Mouse (Mus musculus) ovary, postnatal 14 days (tissue): ENCODE results near the gene Cnot6l.

ENCODE experiments used
- DNase-seq: peaks from one replicate; pipeline ENCODE4 v3.0.0; 2022; ENCODE audit warnings: low spot score

The Cnot6l gene

GRCm38 (mm10) chr5:96161578-96162398 is 2.2 kb downstream of the Cnot6l start:
- DNase-seq: peak; percentile 58

DNA sequence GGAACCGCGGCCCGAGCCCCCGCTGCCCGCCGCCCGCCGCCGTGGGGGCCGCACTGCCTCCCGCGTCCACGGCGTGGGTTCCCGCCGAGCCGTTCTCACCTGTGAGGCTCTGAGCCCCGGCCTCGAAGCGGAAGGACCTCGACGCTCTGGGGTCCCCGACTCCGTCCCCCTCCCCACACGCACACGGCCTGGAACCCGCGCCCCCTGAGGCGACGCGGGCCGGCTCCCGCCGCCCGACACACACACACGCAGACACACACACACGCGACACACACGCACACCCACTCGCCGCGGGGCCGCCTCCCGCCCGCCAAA is 2.8 kb downstream of the Cnot6l start:
- no peak for DNase-seq

GRCm38 (mm10) chr5:96160467-96161262 is 3.3 kb downstream of the Cnot6l start:
- peak; percentile 22 for DNase-seq

GRCm38 (mm10) chr5:96142351-96142750 is 21.6 kb downstream of the Cnot6l start:
- no peak for DNase-seq

GRCm38 (mm10) chr5:96130683-96131082 is 33.3 kb downstream of the Cnot6l start:
- DNase-seq: no peak

DNA sequence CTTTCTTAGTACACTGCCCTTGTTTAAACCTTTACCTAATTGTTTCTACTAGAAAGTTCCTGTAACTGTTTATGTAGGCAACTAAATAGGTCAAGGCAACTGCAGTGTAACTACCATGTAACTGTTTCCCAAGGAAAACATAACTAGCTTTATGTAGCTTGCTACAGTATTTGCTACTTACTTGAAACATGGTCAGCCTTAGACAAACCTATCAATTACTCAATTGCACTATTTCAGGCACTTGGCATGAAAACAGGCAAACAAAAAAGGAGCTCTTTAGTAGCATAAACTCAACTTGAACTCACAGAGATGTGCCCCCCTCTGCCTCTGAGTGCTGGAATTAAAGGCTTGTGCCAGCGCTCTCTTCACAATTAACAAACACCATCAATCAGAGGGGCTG is 37.1 kb downstream of the Cnot6l start:
- DNase-seq: no peak

GRCm38 (mm10) chr5:96114943-96115342 is 49.0 kb downstream of the Cnot6l start:
- DNase-seq: no peak

DNA sequence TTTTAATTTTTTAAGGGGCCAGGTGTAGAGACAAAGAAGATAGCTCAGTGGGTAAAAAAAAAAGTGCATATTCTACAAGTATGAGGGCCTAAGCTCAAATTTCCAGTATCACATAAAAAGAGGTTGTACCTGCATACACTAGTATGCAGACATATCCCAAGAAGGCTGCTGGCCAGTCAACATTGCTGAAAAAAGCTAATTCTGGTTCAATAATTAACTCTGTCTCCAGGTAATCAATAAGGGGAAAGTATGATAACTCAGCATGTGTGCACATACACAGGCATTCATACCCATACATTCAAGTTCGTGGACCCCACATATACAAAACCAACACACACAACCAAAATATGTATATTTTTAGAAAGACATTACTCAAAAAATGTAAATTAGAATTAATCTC is 59.3 kb downstream of the Cnot6l start:
- DNase-seq: no peak

GRCm38 (mm10) chr5:96091468-96091867 is 72.5 kb downstream of the Cnot6l start:
- no peak for DNase-seq

DNA sequence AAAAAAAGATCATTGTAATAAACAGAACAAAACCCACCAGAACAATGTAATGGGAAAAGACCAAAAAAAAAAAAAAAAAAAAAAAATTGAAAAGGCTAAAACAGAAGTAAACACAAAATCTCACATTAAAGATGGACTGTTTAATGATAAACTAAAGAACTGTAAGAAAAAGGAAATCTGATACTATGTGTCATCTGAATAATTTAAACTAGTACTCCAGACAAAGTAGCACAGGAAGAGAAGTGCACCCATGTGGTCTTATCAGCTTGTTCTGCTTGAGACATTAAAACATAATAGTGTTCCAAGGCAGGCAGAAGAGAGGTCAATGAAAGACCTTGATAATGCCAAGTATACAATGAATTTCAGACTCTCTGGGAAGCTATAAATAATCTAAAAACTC is 78.6 kb downstream of the Cnot6l start:
- no peak for DNase-seq

DNA sequence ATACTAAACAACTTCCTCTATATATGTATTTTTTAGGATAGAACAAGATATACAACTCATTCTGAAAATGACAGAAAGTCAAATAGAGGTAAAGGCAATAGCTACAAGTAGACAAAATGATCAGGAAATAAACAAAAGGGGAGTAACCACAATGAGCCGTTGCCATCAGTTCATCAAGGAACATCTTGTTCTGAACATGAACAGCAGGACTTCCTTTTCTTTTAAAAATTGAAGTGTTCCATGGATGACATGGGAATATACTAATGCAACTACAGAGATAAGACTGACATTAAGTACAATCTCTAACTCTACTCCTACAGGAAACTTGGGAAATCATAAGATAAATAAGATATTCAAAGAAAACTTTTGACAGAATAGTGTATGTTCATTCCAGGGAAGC is 84.9 kb downstream of the Cnot6l start:
- no peak for DNase-seq

GRCm38 (mm10) chr5:96065591-96065990 is 98.4 kb downstream of the Cnot6l start:
- DNase-seq: no peak

DNA sequence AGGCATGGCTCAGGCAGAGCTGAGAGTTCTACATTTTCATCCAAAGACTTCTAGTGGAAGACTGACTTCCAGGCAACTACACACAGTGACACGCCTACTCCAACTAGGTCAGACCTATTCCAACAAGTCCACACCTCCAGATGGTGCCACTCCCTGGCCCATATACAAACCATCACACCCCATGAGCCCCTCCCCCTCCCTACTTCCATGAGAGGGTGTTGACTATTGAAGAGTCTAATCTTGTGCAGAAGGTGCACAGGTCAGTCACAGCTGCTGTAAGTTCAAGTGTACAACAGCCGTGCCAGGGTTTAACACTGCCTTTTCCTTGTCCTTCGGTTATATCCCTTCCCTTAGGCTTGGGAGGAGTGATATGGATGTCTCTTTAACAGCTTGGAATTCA is 121.5 kb downstream of the Cnot6l start:
- DNase-seq: no peak

GRCm38 (mm10) chr5:96041507-96042104 is 122.4 kb downstream of the Cnot6l start:
- no peak for DNase-seq

GRCm38 (mm10) chr5:96039188-96039840 is 124.7 kb downstream of the Cnot6l start:
- no peak for DNase-seq

GRCm38 (mm10) chr5:96037684-96038121 is 126.3 kb downstream of the Cnot6l start:
- no peak for DNase-seq

DNA sequence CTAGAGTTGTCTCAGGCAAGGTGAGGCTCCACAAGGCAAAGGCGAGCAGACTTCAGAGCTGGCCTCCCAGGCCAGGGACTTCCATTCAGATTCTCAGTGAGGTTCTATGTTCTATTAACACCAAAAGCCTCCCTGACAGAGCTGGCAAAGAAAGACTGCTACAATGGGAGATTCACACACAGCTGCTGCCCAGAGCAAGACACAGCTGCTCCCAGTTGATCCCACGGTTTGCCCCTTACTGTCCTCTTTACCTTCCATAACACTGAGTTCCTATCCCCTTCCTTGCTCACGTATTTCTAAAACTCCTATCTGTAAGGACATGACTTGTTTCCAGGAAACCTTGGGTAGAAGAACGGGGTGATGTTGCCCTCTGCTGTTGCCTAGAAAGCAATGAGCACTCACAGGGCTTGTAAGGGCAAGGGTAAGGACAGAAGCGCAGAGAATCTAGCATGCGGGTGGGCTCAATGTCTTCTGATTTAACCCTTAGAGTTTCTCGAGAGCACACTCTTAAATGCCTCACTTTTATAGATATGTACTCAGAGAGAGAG is 127.8 kb downstream of the Cnot6l start:
- DNase-seq: no peak

DNA sequence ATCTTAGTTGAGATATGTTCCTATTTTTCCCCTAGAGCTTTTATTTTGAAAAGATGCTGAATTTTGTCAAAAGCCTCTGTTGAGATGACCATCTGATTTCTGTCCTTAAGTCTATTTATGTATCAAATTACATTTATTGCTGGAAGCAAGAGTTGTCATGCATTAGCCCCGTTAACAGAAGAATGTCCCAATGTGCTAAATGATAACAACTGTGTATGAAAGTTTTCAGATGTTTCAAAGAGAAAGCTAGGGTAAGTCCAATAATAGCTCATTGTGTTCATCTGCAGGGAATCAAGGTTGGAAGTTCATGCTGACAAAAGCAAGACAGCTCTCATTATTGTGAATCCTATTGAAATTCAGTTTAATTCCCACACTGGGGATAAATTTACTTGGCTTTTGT is 129.9 kb downstream of the Cnot6l start:
- no peak for DNase-seq

GRCm38 (mm10) chr5:96029821-96030220 is 134.2 kb downstream of the Cnot6l start:
- DNase-seq: no peak
